Mouse (Mus musculus) olfactory bulb, adult 2 months (tissue): ENCODE measurements around the gene Gsg1. TPM values are rescaled to one million over a fixed set of nuclear protein-coding genes. Genes with fewer than 3 reads are reported as not detected.

Experiments used
- H3K27ac ChIP-seq: fragments of 200-500 bp; 2 replicates; pipeline ENCODE4 v1.5.1; 2012; ENCODE audit warnings: low read depth, low read length; ENCODE audit not compliant: insufficient read depth
- H3K4me1 ChIP-seq: fragments of 200-500 bp; 2 replicates; pipeline ENCODE4 v1.6.1; 2012; ENCODE audit warnings: low read length; ENCODE audit not compliant: control insufficient read depth, insufficient read depth
- H3K4me3 ChIP-seq: fragments of 200-500 bp; 2 replicates; pipeline ENCODE4 v1.5.1; 2012; ENCODE audit warnings: mild to moderate bottlenecking, low read depth, low read length, moderate library complexity; ENCODE audit not compliant: insufficient read depth
- CTCF ChIP-seq: fragments of 200-500 bp; IDR thresholded peaks from 2 replicates; pipeline ENCODE4 v1.5.1; 2012; ENCODE audit warnings: low read depth, mild to moderate bottlenecking, low read length, moderate library complexity; ENCODE audit not compliant: insufficient read depth
- POLR2A ChIP-seq: fragments of 200-500 bp; IDR thresholded peaks from 2 replicates; pipeline ENCODE4 v1.6.1; 2012; ENCODE audit warnings: mild to moderate bottlenecking, low read depth, low read length, moderate library complexity; ENCODE audit not compliant: insufficient read depth
- WGBS: fragments of 180-500 bp; shearing (Covaris S2); methylation state at CpG from one replicate; pipeline ENCODE4 v1.1.7; 2018; 5-methylcytosine and 5-hydroxymethylcytosine counted together
- polyA plus RNA-seq: library from polyadenylated mRNA; stranded (reverse); fragments of >200 nt; gene quantifications from 2 replicates; pipeline ENCODE4 v1.2.4, GENCODE M21; 2012; ENCODE audit warnings: low replicate concordance; ENCODE audit not compliant: missing spikeins, insufficient read depth, insufficient read length

Gsg1 gene
- polyA plus RNA-seq, 1 experiment: not detected

DNA sequence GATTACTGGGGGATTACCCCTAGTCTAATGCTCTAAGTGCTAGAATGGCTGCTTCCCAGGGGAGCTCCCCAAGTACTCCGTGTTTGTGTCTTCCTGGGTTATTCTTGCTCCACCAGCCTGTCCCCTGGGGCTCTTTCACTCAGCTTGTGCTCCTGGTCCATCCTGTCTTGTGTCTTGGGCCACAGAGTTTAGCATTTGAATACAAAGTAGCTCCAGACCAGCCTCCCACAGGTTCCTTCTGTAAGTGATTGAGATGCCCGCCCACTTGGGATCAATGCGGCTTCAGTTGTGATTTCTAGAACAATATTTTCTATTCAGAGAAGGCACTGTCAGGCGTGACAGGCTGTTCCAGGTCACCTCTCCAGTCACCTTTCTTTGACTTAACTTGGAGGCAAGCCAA, 60.4 kb downstream of the Gsg1 start:
- H3K27ac ChIP-seq: no peak overlapping the region
- H3K4me1 ChIP-seq: peaks cover 10% of the 10 kb centered on the region
- TF ChIP-seq CTCF (no peak), POLR2A (no peak)
- no peak overlapping the region for H3K4me3 ChIP-seq
- WGBS: 69% methylated on average over 4 of the region's 4 CpGs

DNA sequence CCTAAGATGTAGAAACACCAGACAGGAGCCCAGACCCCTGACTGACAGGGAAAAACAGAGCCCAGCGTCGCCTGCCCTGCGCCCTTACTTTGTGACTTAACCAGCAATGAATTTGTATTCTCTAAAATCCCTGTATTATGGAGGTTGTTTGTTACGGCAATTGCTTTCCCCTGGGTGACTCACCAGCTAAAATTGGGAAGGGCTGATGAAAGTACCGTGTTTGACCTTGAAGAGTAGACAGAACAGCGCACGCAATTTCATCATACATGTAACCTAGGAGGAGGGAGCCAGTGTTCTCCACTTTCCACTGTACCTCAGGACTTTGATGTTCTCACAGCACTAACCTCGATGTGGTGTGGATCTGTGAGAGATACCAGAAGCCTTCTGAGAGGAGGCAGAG, 61.2 kb downstream of the Gsg1 start:
- WGBS: 47% methylated on average over 8 of the region's 8 CpGs
- Histone ChIP-seq H3K4me1 (peaks cover 10% of the 10 kb centered on the region), H3K4me3 (no peak overlapping the region), H3K27ac (peak overlapping the region; percentile 77)
- TF ChIP-seq POLR2A (no peak), CTCF (no peak)

GRCm38 (mm10) chr6:135191906-135192305, 62.2 kb downstream of the Gsg1 start:
- Histone ChIP-seq H3K4me1 (peaks cover 6% of the 10 kb centered on the region), H3K27ac (no peak overlapping the region), H3K4me3 (no peak overlapping the region)
- TF ChIP-seq POLR2A: no peak
- TF ChIP-seq CTCF: no peak
- WGBS: 90% methylated on average over 1 of the region's 1 CpGs

- Histone ChIP-seq H3K27ac (no peak overlapping the region), H3K4me3 (no peak overlapping the region), H3K4me1 (peaks cover 6% of the 10 kb centered on the region)
- TF ChIP-seq CTCF (no peak), POLR2A (no peak)
- 76% methylated on average over 6 of the region's 6 CpGs for WGBS
These were observed 64.0 kb downstream of the Gsg1 start for GRCm38 (mm10) chr6:135190122-135190521.

- H3K27ac ChIP-seq: no peak overlapping the region
- peaks cover 6% of the 10 kb centered on the region for H3K4me1 ChIP-seq
- WGBS: 69% methylated on average over 4 of the region's 4 CpGs
- no peak for TF ChIP-seq POLR2A
- TF ChIP-seq CTCF: no peak
- H3K4me3 ChIP-seq: no peak overlapping the region
These were observed 65.5 kb downstream of the Gsg1 start for GRCm38 (mm10) chr6:135188629-135189028.

Other genes starting within 250 kb of the Gsg1 start
- gene Ddx47, start 242.7 kb downstream of the Gsg1 start, polyA plus RNA-seq: not detected in 2 replicates
- not detected in 2 replicates for gene Gprc5a, start 188.7 kb downstream of the Gsg1 start, polyA plus RNA-seq
- gene Gprc5d, start 136.1 kb downstream of the Gsg1 start, polyA plus RNA-seq: not detected in 2 replicates
- 357 TPM in 1 of 2 replicates, not detected in the other for gene Fam234b, start 56.4 kb downstream of the Gsg1 start, polyA plus RNA-seq
- not detected in 2 replicates for gene Hebp1, start 56.3 kb downstream of the Gsg1 start, polyA plus RNA-seq
- not detected in 2 replicates for gene Pbp2, start 56.1 kb upstream of the Gsg1 start, polyA plus RNA-seq
- gene Emp1, start 108.2 kb upstream of the Gsg1 start, polyA plus RNA-seq: not detected in 2 replicates